Comparison of ENCODE assay signal across 23 mouse cellular contexts in the genomic region with DNA sequence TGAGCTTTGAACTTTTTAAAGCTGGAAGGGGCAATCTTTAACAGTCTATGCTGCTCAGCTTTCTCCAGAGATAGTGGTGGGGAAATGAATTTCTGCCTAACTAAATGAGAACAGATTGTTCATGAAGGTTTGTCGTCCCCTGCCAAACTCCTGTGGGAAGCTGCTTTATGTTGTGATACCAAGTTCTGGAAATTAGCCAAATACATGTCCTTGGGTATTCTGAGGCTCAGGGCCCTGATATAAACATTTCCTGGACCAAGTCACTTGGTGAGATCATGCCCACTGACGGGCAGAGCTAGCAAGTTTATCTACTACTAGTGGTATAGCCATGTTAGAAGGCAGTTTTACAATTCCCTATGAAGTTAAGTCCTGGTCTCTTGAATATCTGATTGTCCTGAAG. TPM values are rescaled to one million over a fixed set of nuclear protein-coding genes. Genes with fewer than 3 reads are reported as not detected.
A peak's percentile ranks its signal among the peaks of the same experiment; 100 is the strongest.
DNase-seq lines count a peak whose midpoint lies in the region; ATAC-seq and TF ChIP-seq lines count a peak whose summit lies in the region.
"Had no signal": no experiment of that assay in that cellular context is flagged by ENCODE, and none has a peak within 500 bp of the region (broad histone marks: within the 10 kb centered on the region; RNA-seq: fewer than 3 reads in every experiment).

No protein-coding gene starts in this region.

- no peak for TF ChIP-seq POLR2A in lung, adult 2 months (IDR thresholded peaks at IDR 0.05; ENCODE audit: borderline replicate concordance, extremely low read depth, low read depth, low read length)

- no peak for TF ChIP-seq CTCF in lung, adult 2 months (IDR thresholded peaks at IDR 0.05; ENCODE audit: insufficient read depth, low read length)

- 44% methylated on average over 2 of the region's 2 CpGs for WGBS in lung, adult 2 months

- no peak for ATAC-seq in inflammation-experienced regulatory T-cells, adult 6 months
- ATAC-seq: intestine, postnatal 0 days had no signal

- H3K4me3 ChIP-seq in lung, adult 2 months (replicated peaks; ENCODE audit: extremely low read depth, low read depth, low read length): no peak overlapping the region
- H3K4me3 ChIP-seq: embryonic facial prominence, embryonic 10.5 days; forebrain, embryonic 10.5 days; heart, embryonic 15.5 days; hindbrain, embryonic 15.5 days; left cerebral cortex, adult 2 months; limb, embryonic 15.5 days; lung, embryonic 15.5 days; megakaryocyte, embryonic 14.5 days; neural tube, embryonic 12.5 days had no signal

- H3K4me1 ChIP-seq in lung, adult 2 months (ENCODE audit: control insufficient read depth, insufficient read depth, low read length): no peaks in the 10 kb centered on the region
- H3K4me1 ChIP-seq: embryonic facial prominence, embryonic 10.5 days; forebrain, embryonic 10.5 days; heart, embryonic 15.5 days; limb, embryonic 15.5 days; lung, embryonic 15.5 days; megakaryocyte, embryonic 14.5 days; neural tube, embryonic 12.5 days had no signal

- peak; percentile 5 for DNase-seq in kidney, adult 9 months
- DNase-seq in kidney, adult 11 months: no peak
- peak; percentile 34 for DNase-seq in cerebellum, adult 11 months
- peak; percentile 79 for DNase-seq in cerebellum, adult 9-10 months
- no peak for DNase-seq in lung, adult 2 months
- no peak for DNase-seq in kidney, adult 18-20 months
- DNase-seq: adrenal gland, postnatal 14 days; gastrocnemius, postnatal 25 days; heart, postnatal 36 days; layer of hippocampus, adult 9-11 months; lung, postnatal 36 days; midbrain, embryonic 14.5 days had no signal

RNA-seq across cellular contexts. Expression of gene Crbn, which starts 35.4 kb away (rescaled TPM):
- 5.5 and 9.3 TPM in 2 replicates for polyA plus RNA-seq in lung, adult 2 months (2012; rRNA removed)
- 100 to 1,000 TPM; 182 to 240 (median 202) TPM for polyA plus RNA-seq in inflammation-experienced regulatory T-cells, adult 6 months (2017; shearing (Covaris generic))

Comparison
In these comparisons a context has a peak if more than half of its experiments do, and no peak if none do; other contexts are left out.
1. DNase-seq: peak in kidney, adult 9 months (single experiment), cerebellum, adult 11 months (single experiment) and cerebellum, adult 9-10 months (single experiment); none in kidney, adult 11 months (single experiment), lung, adult 2 months (single experiment) and kidney, adult 18-20 months (single experiment).
2. RNA of gene Crbn, which starts 35.4 kb away (polyA plus RNA-seq): 182 to 240 TPM in inflammation-experienced regulatory T-cells, adult 6 months; 5.5 to 9.3 TPM in lung, adult 2 months; every median in the first group is over 10 times any median in the second.